Mouse (Mus musculus) forebrain, postnatal 0 days (tissue): ENCODE data around the gene Dll1. TPM values are rescaled to one million over a fixed set of nuclear protein-coding genes. Genes with fewer than 3 reads are reported as not detected.
A peak's percentile ranks its signal among the peaks of the same experiment; 100 is the strongest.

ENCODE experiments used
- ATAC-seq: fragments of 200-750 bp; cut with Nextera tagmentation; 2 replicates; pipeline ENCODE4 v1.8.0; 2017; ENCODE audit warnings: mild to moderate bottlenecking, moderate library complexity
- DNase-seq: peaks from one replicate; pipeline ENCODE4 v3.0.0-alpha.2; 2015
- H3K27ac ChIP-seq: fragments of 300-500 bp; sonication (generic); 2 replicates; pipeline ENCODE4 v1.5.1; 2014; ENCODE audit warnings: low read depth, mild to moderate bottlenecking, antibody characterized with exemption, low read length, moderate library complexity, mixed read lengths
- H3K27me3 ChIP-seq: fragments of 300-500 bp; sonication (generic); 2 replicates; pipeline ENCODE4 v1.6.1; 2014; ENCODE audit warnings: mild to moderate bottlenecking, low read length, mixed read lengths; ENCODE audit not compliant: insufficient read depth
- H3K36me3 ChIP-seq: fragments of 300-500 bp; sonication (generic); 2 replicates; pipeline ENCODE4 v1.6.1; 2014; ENCODE audit warnings: mild to moderate bottlenecking, moderate library complexity; ENCODE audit not compliant: insufficient read depth
- H3K4me1 ChIP-seq: fragments of 300-500 bp; sonication (generic); 2 replicates; pipeline ENCODE4 v1.6.1; 2014; ENCODE audit warnings: antibody characterized with exemption; ENCODE audit not compliant: insufficient read depth
- H3K4me2 ChIP-seq: fragments of 300-500 bp; sonication (generic); 2 replicates; pipeline ENCODE4 v1.6.1; 2014; ENCODE audit warnings: low read depth, mild to moderate bottlenecking, moderate library complexity
- H3K4me3 ChIP-seq: fragments of 300-500 bp; sonication (generic); 2 replicates; pipeline ENCODE4 v1.5.1; 2014; ENCODE audit warnings: low read depth, low read length, mixed read lengths
- H3K9ac ChIP-seq: fragments of 300-500 bp; sonication (generic); 2 replicates; pipeline ENCODE4 v1.6.1; 2014; ENCODE audit warnings: mild to moderate bottlenecking
- H3K9me3 ChIP-seq: fragments of 300-500 bp; sonication (generic); 2 replicates; pipeline ENCODE4 v1.6.1; 2016; ENCODE audit warnings: low read length
- CTCF ChIP-seq: sonication (generic); IDR thresholded peaks from 2 replicates; pipeline ENCODE4 v1.5.1; 2016; ENCODE audit warnings: antibody characterized with exemption, control low read depth, low read depth
- WGBS: fragments of 180-500 bp; shearing (Covaris S2); extraction: QIAGEN DNeasy Blood & Tissue Kit; methylation state at CpG from one replicate; pipeline ENCODE4 v1.1.7; 2014; 5-methylcytosine and 5-hydroxymethylcytosine counted together
- polyA plus RNA-seq: library from polyadenylated mRNA; unstranded; fragments of >200 nt; fragmentation: Nextera tagmentation; extraction: Ambion mirVana; gene quantifications from 2 replicates; pipeline ENCODE4 v1.2.1, GENCODE M21; 2015
- total RNA-seq: library from RNA; depleted of rRNA; stranded (reverse); fragments of >200 nt; gene quantifications from 2 replicates; pipeline ENCODE4 v1.2.3, GENCODE M21; 2014

Dll1 gene
- total and polyA plus RNA-seq, 2 experiments from 2014 or later = 12.3 to 31.9 TPM

DNA sequence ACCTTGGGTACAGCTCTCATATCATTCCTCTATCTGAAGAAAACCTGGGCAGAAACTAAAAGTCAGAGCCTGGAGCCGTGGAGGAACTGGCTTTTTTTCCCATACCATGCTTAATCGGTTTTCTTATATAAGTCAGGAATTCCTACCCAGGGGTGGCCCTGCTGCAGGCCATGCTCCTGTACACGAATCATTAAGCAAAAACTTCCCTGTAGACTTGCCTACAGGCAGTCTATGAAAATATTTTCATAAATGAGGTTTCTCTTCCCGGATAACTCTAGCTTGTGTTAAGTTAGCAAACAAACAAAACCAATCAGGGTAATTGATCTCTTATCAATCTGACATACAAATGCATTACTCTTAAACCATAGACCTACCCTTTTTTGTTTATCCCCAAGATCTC is 12.2 kb upstream of the Dll1 start:
- Histone ChIP-seq H3K27me3 (no peaks in the 10 kb centered on the region), H3K4me2 (no peak overlapping the region), H3K27ac (no peak overlapping the region), H3K4me1 (no peaks in the 10 kb centered on the region), H3K9ac (no peak overlapping the region), H3K4me3 (no peak overlapping the region), H3K36me3 (no peaks in the 10 kb centered on the region), H3K9me3 (no peaks in the 10 kb centered on the region)
- DNase-seq (no peak), ATAC-seq (no peak)
- 77% methylated on average over 4 of the region's 4 CpGs for WGBS
- no peak for TF ChIP-seq CTCF

DNA sequence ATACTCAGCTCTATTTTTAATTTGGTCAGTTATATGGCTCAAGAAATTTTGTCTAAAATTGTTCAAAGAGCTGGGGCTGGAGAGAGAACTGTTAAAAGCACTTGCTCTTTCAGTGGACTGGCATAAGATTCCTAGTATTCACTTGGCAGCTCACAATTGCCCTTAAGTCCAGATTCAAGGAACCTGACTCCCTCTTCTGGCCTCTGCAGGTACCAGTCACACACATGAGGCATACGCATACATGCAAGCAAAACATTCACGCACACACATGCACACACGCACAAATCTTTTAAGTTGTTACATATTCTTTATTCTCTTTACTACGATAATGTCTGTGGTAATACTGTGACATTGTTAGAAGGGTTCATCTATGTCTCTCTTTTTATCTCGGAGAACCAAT is 6.7 kb upstream of the Dll1 start:
- H3K36me3 ChIP-seq = no peaks in the 10 kb centered on the region
- DNase-seq = no peak
- ATAC-seq = no peak
- no peak overlapping the region for H3K9ac ChIP-seq
- no peak overlapping the region for H3K27ac ChIP-seq
- H3K27me3 ChIP-seq = no peaks in the 10 kb centered on the region
- no peak overlapping the region for H3K4me2 ChIP-seq
- H3K4me1 ChIP-seq = peaks cover 4% of the 10 kb centered on the region; the same call in 1 of the 2 replicates
- H3K9me3 ChIP-seq = no peaks in the 10 kb centered on the region
- H3K4me3 ChIP-seq = no peak overlapping the region
- 97% methylated on average over 5 of the region's 5 CpGs for WGBS
- no peak for TF ChIP-seq CTCF

DNA sequence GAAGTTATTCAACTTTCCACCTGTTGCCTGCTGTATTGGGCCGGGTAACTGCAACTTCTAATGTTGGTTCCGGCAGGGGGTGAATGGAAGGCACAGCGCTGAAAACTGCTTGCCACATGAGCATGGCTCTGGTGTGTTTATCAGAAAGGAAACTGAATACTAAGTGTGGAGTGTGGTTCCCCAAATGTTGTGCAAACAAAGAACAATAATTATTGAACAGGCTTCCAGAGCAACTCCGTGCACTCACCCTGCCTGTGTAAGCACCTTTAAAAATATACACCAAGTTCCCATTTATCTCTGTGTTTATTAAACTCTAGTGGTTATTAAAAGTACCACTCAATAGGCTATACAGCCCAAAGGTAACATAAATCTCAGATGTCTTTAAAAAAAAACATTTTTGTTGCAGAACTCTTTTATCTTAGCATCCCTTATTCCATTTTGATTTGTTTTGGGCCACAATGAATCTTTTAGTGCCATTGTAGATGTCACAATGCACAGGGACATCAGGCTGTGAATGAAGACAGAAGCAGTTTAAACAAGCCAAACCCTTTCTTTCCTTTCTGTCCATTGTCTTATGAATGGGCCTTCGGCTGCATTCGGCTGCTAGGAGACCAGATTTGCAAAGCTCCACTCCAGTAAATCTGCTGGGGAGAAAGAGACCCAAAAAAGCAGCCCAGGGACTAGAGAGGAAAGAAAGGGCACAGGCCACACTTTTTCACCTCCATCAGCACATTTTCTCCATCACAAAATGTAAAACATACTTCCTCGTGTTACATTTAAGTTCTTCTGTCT is 5.4 kb upstream of the Dll1 start:
- Histone ChIP-seq H3K4me2 (no peak overlapping the region), H3K27ac (no peak overlapping the region), H3K4me3 (no peak overlapping the region), H3K36me3 (no peaks in the 10 kb centered on the region), H3K9ac (no peak overlapping the region), H3K4me1 (peaks cover 9% of the 10 kb centered on the region; the same call in 1 of the 2 replicates), H3K27me3 (no peaks in the 10 kb centered on the region), H3K9me3 (no peaks in the 10 kb centered on the region)
- DNase-seq (no peak), ATAC-seq (no peak)
- WGBS = 17% methylated on average over 7 of the region's 7 CpGs
- TF ChIP-seq CTCF = no peak

DNA sequence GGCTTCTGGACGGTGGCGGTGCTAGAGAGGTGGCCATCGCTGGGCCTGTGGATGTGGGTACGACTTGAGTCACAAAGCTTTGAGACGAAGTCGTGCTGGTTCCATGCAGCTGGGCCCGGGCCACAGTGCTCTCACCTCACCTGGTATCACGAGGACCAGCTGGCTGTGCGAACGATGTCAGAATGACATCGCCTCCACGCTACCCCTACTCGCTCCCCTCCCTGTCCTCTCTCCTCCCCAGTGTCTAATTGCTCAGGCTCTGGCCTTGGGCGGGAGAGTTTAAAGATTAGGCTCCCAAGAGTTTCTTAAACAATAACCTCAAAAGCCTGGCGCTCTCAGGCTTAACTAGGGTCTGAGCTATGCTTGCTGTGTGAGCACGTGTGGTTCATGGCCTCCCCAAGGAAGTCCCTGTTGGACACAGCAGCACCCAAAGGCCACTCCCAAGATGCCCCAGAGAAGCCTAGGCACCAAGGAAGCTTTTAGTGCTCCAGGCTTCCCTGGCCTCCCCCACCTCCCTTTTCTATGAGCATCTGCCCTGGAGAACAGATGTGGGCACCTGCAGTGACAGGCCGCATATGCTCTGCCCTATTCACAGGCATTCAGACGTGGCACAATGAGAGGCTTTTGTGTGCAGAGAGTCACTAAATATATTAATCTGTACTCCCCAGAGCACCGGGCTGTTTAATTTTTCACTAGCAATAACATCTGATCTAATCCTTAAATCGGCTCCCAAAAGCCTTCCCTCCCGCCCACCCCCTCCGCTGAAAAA is 4.6 kb upstream of the Dll1 start:
- Histone ChIP-seq H3K4me1 (peaks cover 9% of the 10 kb centered on the region; the same call in 1 of the 2 replicates), H3K27ac (no peak overlapping the region)
- peak; percentile 3; the same call in 1 of the 2 replicates for ATAC-seq

DNA sequence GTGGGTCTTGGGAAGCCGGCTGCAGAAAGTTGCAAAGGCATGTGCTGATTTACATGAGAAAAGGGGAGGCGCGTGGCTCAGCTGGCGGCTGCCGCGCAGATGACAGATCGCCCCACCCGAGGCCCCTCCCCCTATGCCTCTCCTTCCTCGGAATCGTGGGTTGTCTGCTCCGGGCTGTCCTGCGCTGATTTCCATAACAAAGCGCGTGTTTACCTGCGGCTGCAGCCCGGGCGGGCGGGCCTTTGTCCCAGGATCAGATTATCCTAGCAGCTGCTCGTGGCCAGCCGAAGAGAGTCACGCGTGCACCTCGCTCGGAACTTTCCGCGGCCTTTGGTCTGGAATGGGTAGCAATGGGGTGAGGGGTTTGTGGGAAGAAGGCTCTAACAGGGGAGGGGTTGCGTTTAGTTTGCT is 4.0 kb upstream of the Dll1 start:
- DNase-seq = peak; percentile 67
- no peaks in the 10 kb centered on the region for H3K27me3 ChIP-seq

More for the DNA sequence above, 4.6 kb upstream of the Dll1 start:
- 4% methylated on average over 22 of the region's 22 CpGs for WGBS
- TF ChIP-seq CTCF = 0 out of 2 replicates have a peak, but pooled peaks have one; percentile 8
- H3K9ac ChIP-seq = peak overlapping the region; percentile 53
- H3K4me3 ChIP-seq = peak overlapping the region; percentile 43
- DNase-seq = peak; percentile 12
- no peaks in the 10 kb centered on the region for H3K36me3 ChIP-seq
- H3K27me3 ChIP-seq = no peaks in the 10 kb centered on the region
- H3K9me3 ChIP-seq = no peaks in the 10 kb centered on the region
- H3K4me2 ChIP-seq = peak overlapping the region; percentile 91

DNA sequence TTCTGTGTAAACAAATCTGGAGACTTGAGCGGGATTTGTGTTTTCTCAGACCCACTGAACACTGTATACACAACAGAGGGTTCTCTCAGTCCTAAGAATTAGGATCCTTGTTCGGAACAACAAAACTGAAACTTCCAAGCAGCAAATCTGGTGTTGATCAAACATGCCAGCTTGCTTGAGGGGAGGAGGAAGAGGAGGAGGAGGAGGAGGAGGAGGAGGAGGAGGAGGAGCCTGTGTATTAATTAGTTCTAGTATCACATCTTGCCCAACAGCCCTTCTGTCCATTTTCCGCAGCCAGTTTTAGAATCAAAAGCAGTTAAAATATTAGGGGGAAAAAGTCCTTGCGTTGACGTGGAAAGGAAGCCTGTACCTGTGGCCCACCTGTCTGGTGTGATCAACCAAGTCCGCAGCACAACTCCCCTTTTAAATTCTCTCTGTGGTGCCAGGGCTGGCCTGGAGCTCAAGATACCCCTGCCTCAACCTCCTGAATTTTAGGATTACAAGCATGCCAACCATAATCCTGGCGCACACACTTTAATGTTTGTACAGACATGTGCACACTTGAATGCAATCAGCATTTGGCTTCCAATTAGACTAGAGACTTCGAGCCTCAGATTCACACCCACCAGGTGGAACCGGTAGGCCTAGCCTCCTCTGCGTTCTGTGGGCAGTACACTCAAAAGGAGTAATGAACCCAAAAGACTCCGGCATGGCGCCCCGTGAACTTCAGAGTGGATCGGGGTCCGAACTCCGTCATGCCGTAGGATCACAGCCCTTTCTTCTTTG is 3.3 kb upstream of the Dll1 start:
- TF ChIP-seq CTCF = no peak
- 6% methylated on average over 17 of the region's 17 CpGs for WGBS
- ATAC-seq = no peak

More for the DNA sequence above, 4.0 kb upstream of the Dll1 start:
- H3K36me3 ChIP-seq = no peaks in the 10 kb centered on the region
- WGBS = under 1% methylated on average over 27 of the region's 27 CpGs
- peak; percentile 10; the same call in 1 of the 2 replicates for ATAC-seq
- TF ChIP-seq CTCF = no peak
- H3K4me1 ChIP-seq = peaks cover 9% of the 10 kb centered on the region; the same call in 1 of the 2 replicates
- H3K9ac ChIP-seq = peak overlapping the region; percentile 53
- peak overlapping the region; percentile 43 for H3K4me3 ChIP-seq
- H3K27ac ChIP-seq = no peak overlapping the region
- H3K4me2 ChIP-seq = peak overlapping the region; percentile 91
- H3K9me3 ChIP-seq = no peaks in the 10 kb centered on the region

More for the DNA sequence above, 3.3 kb upstream of the Dll1 start:
- peak overlapping the region; percentile 53; the same call in 1 of the 2 replicates for H3K9ac ChIP-seq
- H3K9me3 ChIP-seq = no peaks in the 10 kb centered on the region
- peak overlapping the region; percentile 91 for H3K4me2 ChIP-seq
- H3K4me3 ChIP-seq = peak overlapping the region; percentile 43
- H3K36me3 ChIP-seq = no peaks in the 10 kb centered on the region
- no peak overlapping the region for H3K27ac ChIP-seq
- peaks cover 9% of the 10 kb centered on the region; the same call in 1 of the 2 replicates for H3K4me1 ChIP-seq
- no peak for DNase-seq
- no peaks in the 10 kb centered on the region for H3K27me3 ChIP-seq
